Mouse (Mus musculus) kidney, embryonic 15.5 days (tissue): Measurements from ENCODE around the gene Fbxl12. TPM values are rescaled to one million over a fixed set of nuclear protein-coding genes. Genes with fewer than 3 reads are reported as not detected.
"Not testable (repeated sequence)": the region's sequence is repeated elsewhere in the genome, so short reads cannot be mapped to it uniquely, and the experiment has no call there.

ENCODE experiments used
- ATAC-seq: fragments of 200-750 bp; cut with Nextera tagmentation; replicated peaks from 2 replicates; pipeline ENCODE4 v1.8.0; 2017; ENCODE audit warnings: moderate TSS enrichment; ENCODE audit not compliant: low FRiP score
- H3K27ac ChIP-seq: fragments of 300-500 bp; sonication (generic); 2 replicates; pipeline ENCODE4 v1.5.1; 2015; ENCODE audit warnings: mild to moderate bottlenecking, inconsistent platforms
- H3K27me3 ChIP-seq: fragments of 300-500 bp; sonication (generic); 2 replicates; pipeline ENCODE4 v1.6.1; 2015; ENCODE audit warnings: inconsistent platforms
- H3K36me3 ChIP-seq: fragments of 300-500 bp; sonication (generic); 2 replicates; pipeline ENCODE4 v1.6.1; 2015; ENCODE audit warnings: inconsistent platforms
- H3K4me1 ChIP-seq: fragments of 300-500 bp; sonication (generic); 2 replicates; pipeline ENCODE4 v1.6.1; 2015; ENCODE audit warnings: inconsistent platforms
- H3K4me2 ChIP-seq: fragments of 300-500 bp; sonication (generic); 2 replicates; pipeline ENCODE4 v1.6.1; 2015; ENCODE audit warnings: moderate library complexity, mild to moderate bottlenecking, inconsistent platforms
- H3K4me3 ChIP-seq: fragments of 300-500 bp; sonication (generic); replicated peaks from 2 replicates; pipeline ENCODE4 v1.5.1; 2015; ENCODE audit warnings: mild to moderate bottlenecking, inconsistent platforms
- H3K9ac ChIP-seq: fragments of 300-500 bp; sonication (generic); 2 replicates; pipeline ENCODE4 v1.6.1; 2015; ENCODE audit warnings: mild to moderate bottlenecking, inconsistent platforms
- H3K9me3 ChIP-seq: fragments of 300-500 bp; sonication (generic); replicated peaks from 2 replicates; pipeline ENCODE4 v1.6.1; 2016; ENCODE audit warnings: inconsistent platforms
- WGBS: fragments of 180-500 bp; shearing (Covaris S2); methylation state at CpG from one replicate; pipeline ENCODE4 v1.1.7; 2015; ENCODE audit warnings: mixed read lengths; 5-methylcytosine and 5-hydroxymethylcytosine counted together
- polyA plus RNA-seq: library from polyadenylated mRNA; unstranded; fragments of >200 nt; fragmentation: Nextera tagmentation; extraction: Ambion mirVana; gene quantifications from 2 replicates; pipeline ENCODE4 v1.2.1, GENCODE M21; 2015

Gene Fbxl12
- 21.1 and 22.2 TPM in 2 replicates for polyA plus RNA-seq

GRCm38 (mm10) chr9:20644360-20645081 lies at the start of gene Fbxl12:
Gene Fbxl12, minus strand, starts transcription at chr9:20644767.
- no peak for ATAC-seq
- no peaks in the 10 kb centered on the region for H3K9me3 ChIP-seq
- peak within 1 kb of the TSS; percentile 98 for H3K27ac ChIP-seq
- H3K27me3 ChIP-seq = no peaks in the 10 kb centered on the region
- peaks cover 38% of the 10 kb centered on the region for H3K36me3 ChIP-seq
- peak within 1 kb of the TSS; percentile 94 for H3K9ac ChIP-seq
- WGBS = under 1% methylated on average over 43 of the region's 43 CpGs
- H3K4me1 ChIP-seq = peaks cover 30% of the 10 kb centered on the region
- peak within 1 kb of the TSS; percentile 96 for H3K4me2 ChIP-seq
- peak within 1 kb of the TSS; percentile 69 for H3K4me3 ChIP-seq

- WGBS = 93% methylated on average over 3 of the region's 3 CpGs
- no peak for ATAC-seq
- no peak overlapping the region for H3K27ac ChIP-seq
These were observed 48.3 kb upstream of the Fbxl12 start for GRCm38 (mm10) chr9:20692863-20693262.

GRCm38 (mm10) chr9:20690449-20690848 lies 45.9 kb upstream of the Fbxl12 start:
- WGBS = 88% methylated on average over 2 of the region's 2 CpGs
- not testable (repeated sequence) for ATAC-seq, H3K4me3 ChIP-seq, H3K27ac ChIP-seq, H3K4me2 ChIP-seq, H3K9ac ChIP-seq, H3K9me3 ChIP-seq, H3K36me3 ChIP-seq
- Histone ChIP-seq H3K27me3 (peaks cover 10% of the 10 kb centered on the region), H3K4me1 (peaks cover 16% of the 10 kb centered on the region)

More at GRCm38 (mm10) chr9:20692863-20693262, 48.3 kb upstream of the Fbxl12 start:
- H3K27me3 ChIP-seq = peaks cover 14% of the 10 kb centered on the region
- no peak overlapping the region for H3K9ac ChIP-seq
- no peak overlapping the region for H3K4me2 ChIP-seq
- H3K36me3 ChIP-seq = no peaks in the 10 kb centered on the region
- H3K9me3 ChIP-seq = no peaks in the 10 kb centered on the region
- no peak overlapping the region for H3K4me3 ChIP-seq
- peaks cover 21% of the 10 kb centered on the region for H3K4me1 ChIP-seq

- no peak overlapping the region for H3K27ac ChIP-seq
- no peak overlapping the region for H3K4me3 ChIP-seq
- H3K9me3 ChIP-seq = no peaks in the 10 kb centered on the region
- peaks cover 6% of the 10 kb centered on the region for H3K27me3 ChIP-seq
- 6% methylated on average over 4 of the region's 4 CpGs for WGBS
- no peak overlapping the region for H3K9ac ChIP-seq
- no peak overlapping the region for H3K4me2 ChIP-seq
- H3K36me3 ChIP-seq = no peaks in the 10 kb centered on the region
- H3K4me1 ChIP-seq = peaks cover 14% of the 10 kb centered on the region
- ATAC-seq = peak; percentile 63
These were observed 45.3 kb upstream of the Fbxl12 start for GRCm38 (mm10) chr9:20689913-20690312.

GRCm38 (mm10) chr9:20689403-20689802 lies 44.8 kb upstream of the Fbxl12 start:
- H3K9me3 ChIP-seq = no peaks in the 10 kb centered on the region
- H3K9ac ChIP-seq = no peak overlapping the region
- H3K4me1 ChIP-seq = peaks cover 10% of the 10 kb centered on the region
- no peak overlapping the region for H3K4me3 ChIP-seq
- no peaks in the 10 kb centered on the region for H3K36me3 ChIP-seq
- WGBS = 75% methylated on average over 1 of the region's 1 CpGs
- H3K4me2 ChIP-seq = no peak overlapping the region
- H3K27me3 ChIP-seq = peaks cover 5% of the 10 kb centered on the region
- peak; percentile 40; the same call in 1 of the 2 replicates for ATAC-seq
- no peak overlapping the region for H3K27ac ChIP-seq

DNA sequence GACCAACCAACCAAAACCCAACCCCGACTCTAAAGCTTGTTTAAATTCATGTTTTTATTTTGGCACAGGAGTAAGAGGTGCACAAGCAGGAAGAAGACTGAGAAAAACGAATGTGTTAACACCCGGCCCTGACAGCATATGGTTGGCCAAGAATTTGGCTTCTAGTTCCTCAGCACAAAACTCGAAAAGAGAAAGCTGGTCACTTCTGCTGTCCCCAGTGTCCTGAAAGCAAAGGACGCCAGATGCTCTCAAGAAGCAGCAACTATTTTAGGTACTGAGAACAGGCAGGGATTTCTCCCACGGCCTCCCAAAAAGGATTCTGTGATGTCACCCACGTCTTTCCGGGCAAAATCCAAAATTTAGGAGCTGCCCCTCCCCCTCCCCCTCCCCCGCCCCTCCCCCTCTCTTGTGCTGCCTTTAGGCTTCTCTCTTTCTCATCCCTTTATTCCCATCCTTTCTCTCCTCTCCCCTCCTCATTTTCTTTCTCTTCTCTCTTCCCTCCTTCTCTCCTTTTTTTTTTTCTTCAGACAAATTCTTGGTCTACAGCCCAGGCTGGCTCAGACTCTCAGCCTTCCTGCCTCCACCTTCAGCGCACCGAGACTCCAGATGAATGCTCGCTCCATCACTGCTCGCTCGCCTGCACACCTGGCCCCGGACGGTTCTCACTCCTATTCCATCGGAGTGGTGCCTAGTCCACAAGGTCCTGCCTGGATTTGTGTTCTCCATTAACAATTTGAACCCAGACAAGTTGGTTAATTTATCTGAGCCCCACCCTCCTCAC lies 40.7 kb upstream of the Fbxl12 start:
- Histone ChIP-seq H3K9me3 (no peaks in the 10 kb centered on the region), H3K4me2 (no peak overlapping the region), H3K36me3 (no peaks in the 10 kb centered on the region), H3K9ac (no peak overlapping the region), H3K27me3 (no peaks in the 10 kb centered on the region), H3K27ac (no peak overlapping the region), H3K4me1 (peaks cover 8% of the 10 kb centered on the region; the same call in 1 of the 2 replicates), H3K4me3 (no peak overlapping the region)
- WGBS = 54% methylated on average over 17 of the region's 17 CpGs
- 0 out of 2 replicates have a peak, but pooled peaks have one; percentile 17 for ATAC-seq

GRCm38 (mm10) chr9:20682389-20682722 lies 37.8 kb upstream of the Fbxl12 start:
- no peaks in the 10 kb centered on the region for H3K36me3 ChIP-seq
- no peak overlapping the region for H3K4me2 ChIP-seq
- no peak overlapping the region for H3K27ac ChIP-seq
- no peaks in the 10 kb centered on the region for H3K9me3 ChIP-seq
- no peak for ATAC-seq
- no peak overlapping the region for H3K9ac ChIP-seq
- H3K27me3 ChIP-seq = no peaks in the 10 kb centered on the region
- H3K4me1 ChIP-seq = no peaks in the 10 kb centered on the region
- WGBS = 68% methylated on average over 2 of the region's 2 CpGs
- H3K4me3 ChIP-seq = no peak overlapping the region

GRCm38 (mm10) chr9:20681546-20682388 lies 37.2 kb upstream of the Fbxl12 start:
- 48% methylated on average over 7 of the region's 7 CpGs for WGBS
- no peaks in the 10 kb centered on the region for H3K4me1 ChIP-seq
- H3K27me3 ChIP-seq = no peaks in the 10 kb centered on the region
- no peak overlapping the region for H3K27ac ChIP-seq
- H3K4me2 ChIP-seq = no peak overlapping the region
- ATAC-seq = no peak
- H3K9me3 ChIP-seq = no peaks in the 10 kb centered on the region
- no peak overlapping the region for H3K4me3 ChIP-seq
- H3K9ac ChIP-seq = no peak overlapping the region
- no peaks in the 10 kb centered on the region for H3K36me3 ChIP-seq

- Histone ChIP-seq H3K4me3 (no peak overlapping the region), H3K9ac (no peak overlapping the region), H3K27me3 (no peaks in the 10 kb centered on the region), H3K9me3 (no peaks in the 10 kb centered on the region), H3K36me3 (no peaks in the 10 kb centered on the region), H3K27ac (no peak overlapping the region), H3K4me2 (no peak overlapping the region), H3K4me1 (no peaks in the 10 kb centered on the region)
- no peak for ATAC-seq
- WGBS = 77% methylated on average over 9 of the region's 9 CpGs
These were observed 35.9 kb upstream of the Fbxl12 start for GRCm38 (mm10) chr9:20680378-20680958.

GRCm38 (mm10) chr9:20677892-20678291 lies 33.3 kb upstream of the Fbxl12 start:
- no peaks in the 10 kb centered on the region for H3K9me3 ChIP-seq
- H3K4me3 ChIP-seq = no peak overlapping the region
- ATAC-seq = no peak
- H3K9ac ChIP-seq = no peak overlapping the region
- no peak overlapping the region for H3K4me2 ChIP-seq
- no peaks in the 10 kb centered on the region for H3K36me3 ChIP-seq
- WGBS = 92% methylated on average over 12 of the region's 12 CpGs
- H3K27me3 ChIP-seq = no peaks in the 10 kb centered on the region
- H3K4me1 ChIP-seq = no peaks in the 10 kb centered on the region
- H3K27ac ChIP-seq = no peak overlapping the region

- H3K9ac ChIP-seq = no peak overlapping the region
- H3K36me3 ChIP-seq = no peaks in the 10 kb centered on the region
- no peaks in the 10 kb centered on the region for H3K27me3 ChIP-seq
- no peaks in the 10 kb centered on the region for H3K4me1 ChIP-seq
- no peak overlapping the region for H3K27ac ChIP-seq
- WGBS = 86% methylated on average over 16 of the region's 16 CpGs
- 0 out of 2 replicates have a peak, but pooled peaks have one; percentile 24 for ATAC-seq
- no peaks in the 10 kb centered on the region for H3K9me3 ChIP-seq
- no peak overlapping the region for H3K4me2 ChIP-seq
- no peak overlapping the region for H3K4me3 ChIP-seq
These were observed 27.5 kb upstream of the Fbxl12 start for GRCm38 (mm10) chr9:20672047-20672446.
